Mouse (Mus musculus) embryonic fibroblast, embryonic 13.5 days (primary cell): ENCODE measurements at regions not wholly inside any gene's neighbourhood (a gene's known extent, or its start where the extent isn't known, plus 50 kb on each side); places are given as distances from the start of the nearest gene placed in this dataset.

Experiments used
- CTCF ChIP-seq: IDR thresholded peaks from 2 replicates; pipeline ENCODE4 v1.5.1; 2011; ENCODE audit warnings: mild to moderate bottlenecking, control low read depth, low read length, moderate library complexity, borderline replicate concordance; ENCODE audit not compliant: insufficient read depth
- POLR2A ChIP-seq: IDR thresholded peaks from 2 replicates; pipeline ENCODE4 v1.6.1; 2011; ENCODE audit warnings: low read depth, mild to moderate bottlenecking, control low read depth, low read length, moderate library complexity

DNA sequence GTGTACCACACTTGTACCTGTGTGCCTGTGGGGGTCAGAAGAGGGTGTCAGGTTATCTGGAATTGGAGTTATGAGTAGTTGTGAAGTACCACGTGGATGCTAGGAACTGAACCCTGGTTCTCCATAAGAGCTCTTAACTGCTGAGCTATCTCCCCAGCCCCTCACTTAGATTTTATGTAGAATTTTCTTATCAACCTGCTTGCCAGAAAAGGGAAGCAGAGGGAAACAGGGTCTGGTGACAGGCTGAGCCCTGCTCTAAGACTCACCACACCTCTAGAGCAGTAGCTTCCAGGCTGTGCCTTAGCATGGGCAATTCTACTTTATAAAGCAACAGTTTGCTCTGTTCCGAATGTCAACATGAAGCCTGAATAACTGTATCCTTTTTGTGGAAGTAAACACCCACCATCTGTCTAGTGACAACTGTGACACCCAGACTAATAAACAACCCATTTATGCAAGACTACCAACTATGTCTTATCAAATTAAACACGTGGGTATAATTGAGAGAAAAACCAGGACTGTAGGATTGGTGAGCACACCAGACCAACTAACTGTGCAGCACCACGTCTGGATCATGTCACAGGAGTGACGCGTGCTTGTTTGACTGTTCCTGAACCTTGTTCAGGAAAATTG, 70.8 kb downstream of the Cd24a start:
- TF ChIP-seq POLR2A: no peak
- no peak for TF ChIP-seq CTCF
